Mouse (Mus musculus) lung, postnatal 0 days (tissue): ENCODE measurements around the gene Usp29.

ENCODE experiments used
- CTCF ChIP-seq: IDR thresholded peaks from 2 replicates; pipeline ENCODE4 v1.5.1; 2016; ENCODE audit warnings: antibody characterized with exemption, mild to moderate bottlenecking
- EP300 ChIP-seq: IDR thresholded peaks from 2 replicates; pipeline ENCODE4 v1.6.1; 2016; ENCODE audit warnings: antibody characterized with exemption, mild to moderate bottlenecking, control low read depth

- no peak for TF ChIP-seq CTCF
- no peak for TF ChIP-seq EP300
Observed at GRCm38 (mm10) chr7:6911731-6912130, 181.4 kb downstream of the Usp29 start.
